Mouse (Mus musculus) E14TG2a.4 (cell line): Measurements from ENCODE around the gene Slc51b.

Source experiments
- CTCF ChIP-seq: conservative IDR thresholded peaks from 2 replicates; pipeline ENCODE4 v1.5.1; 2014; ENCODE audit warnings: low read length
- NANOG ChIP-seq: IDR thresholded peaks from 2 replicates; pipeline ENCODE4 v1.6.1; 2014; ENCODE audit warnings: borderline replicate concordance, low read length, mixed read lengths

GRCm38 (mm10) chr9:65386373-65387140, 36.2 kb downstream of the Slc51b start:
- TF ChIP-seq CTCF (peak; percentile 5; the same call in 1 of the 2 replicates), NANOG (no peak)
